Mouse (Mus musculus): Measurements from ENCODE around the gene Phf23. TPM values are rescaled to one million over a fixed set of nuclear protein-coding genes. Genes with fewer than 3 reads are reported as not detected.

The Phf23 gene
- polyA plus RNA-seq, 1 experiment from 2014 or later, result 96.5 TPM

MicroRNA genes within 50 kb of the gene (microRNA counts, 519-probe panel; counts per million panel counts)
- microRNA mmu-miR-324-3p, result not detected
- 4,470 counts per million, percentile 32 among the panel's probes with 10 or more counts for microRNA mmu-miR-324-5p

Small RNA genes within 50 kb of the gene (microRNA-seq; reads per million reads assigned to microRNA genes)
- not detected for gene Gm44349
- gene Mir324, result 4,823 reads per million, percentile 90 among the genes with 10 or more reads in this experiment

Other genes with a start within 250 kb of the Phf23 start
- 32.0 and 37.1 TPM in 2 replicates for gene Polr2a, start 237.1 kb upstream of the Phf23 start, polyA plus RNA-seq (2016; fragmentation: Nextera tagmentation; extraction: Ambion mirVana)
- 0.18 and 0.27 TPM in 2 replicates for gene Slc35g3, start 233.8 kb upstream of the Phf23 start, polyA plus RNA-seq (2016; fragmentation: Nextera tagmentation; extraction: Ambion mirVana)
- 2.0 TPM in 2 replicates for gene Zbtb4, start 229.9 kb upstream of the Phf23 start, polyA plus RNA-seq (2016; fragmentation: Nextera tagmentation; extraction: Ambion mirVana)
- 1.3 and 1.7 TPM in 2 replicates for gene Chrnb1, start 199.8 kb upstream of the Phf23 start, polyA plus RNA-seq (2016; fragmentation: Nextera tagmentation; extraction: Ambion mirVana)
- 2.7 and 2.9 TPM in 2 replicates for gene Fgf11, start 193.9 kb upstream of the Phf23 start, polyA plus RNA-seq (2016; fragmentation: Nextera tagmentation; extraction: Ambion mirVana)
- 0.42 and 1.2 TPM in 2 replicates for gene Tmem102, start 190.2 kb upstream of the Phf23 start, polyA plus RNA-seq (2016; fragmentation: Nextera tagmentation; extraction: Ambion mirVana)
- not detected in 2 replicates for gene Gm39566, start 180.5 kb upstream of the Phf23 start, polyA plus RNA-seq (2016; fragmentation: Nextera tagmentation; extraction: Ambion mirVana)
- gene Spem2, start 177.3 kb upstream of the Phf23 start, polyA plus RNA-seq (2016; fragmentation: Nextera tagmentation; extraction: Ambion mirVana), result not detected in 2 replicates
- gene Spem1, start 173.6 kb upstream of the Phf23 start, polyA plus RNA-seq (2016; fragmentation: Nextera tagmentation; extraction: Ambion mirVana), result 0.46 TPM in 1 of 2 replicates, not detected in the other
- gene Nlgn2, start 158.0 kb upstream of the Phf23 start, polyA plus RNA-seq (2016; fragmentation: Nextera tagmentation; extraction: Ambion mirVana), result 14.2 and 14.6 TPM in 2 replicates
- 284 and 302 TPM in 2 replicates for gene Tmem256, start 157.3 kb upstream of the Phf23 start, polyA plus RNA-seq (2016; fragmentation: Nextera tagmentation; extraction: Ambion mirVana)
- 62.9 and 70.1 TPM in 2 replicates for gene Plscr3, start 149.4 kb upstream of the Phf23 start, polyA plus RNA-seq (2016; fragmentation: Nextera tagmentation; extraction: Ambion mirVana)
- gene Tnk1, start 137.0 kb upstream of the Phf23 start, polyA plus RNA-seq (2016; fragmentation: Nextera tagmentation; extraction: Ambion mirVana), result 0.19 and 0.21 TPM in 2 replicates
- gene Tmem95, start 117.8 kb upstream of the Phf23 start, polyA plus RNA-seq (2016; fragmentation: Nextera tagmentation; extraction: Ambion mirVana), result not detected in 2 replicates
- 2.7 and 3.3 TPM in 2 replicates for gene Kctd11, start 114.4 kb upstream of the Phf23 start, polyA plus RNA-seq (2016; fragmentation: Nextera tagmentation; extraction: Ambion mirVana)
- 0.50 and 0.73 TPM in 2 replicates for gene Acap1, start 100.2 kb upstream of the Phf23 start, polyA plus RNA-seq (2016; fragmentation: Nextera tagmentation; extraction: Ambion mirVana)
- gene 2810408A11Rik, start 94.8 kb upstream of the Phf23 start, polyA plus RNA-seq (2016; fragmentation: Nextera tagmentation; extraction: Ambion mirVana), result 21.8 and 23.2 TPM in 2 replicates
- gene Neurl4, start 94.7 kb upstream of the Phf23 start, polyA plus RNA-seq (2016; fragmentation: Nextera tagmentation; extraction: Ambion mirVana), result 17.4 and 19.3 TPM in 2 replicates
- 93.1 and 97.6 TPM in 2 replicates for gene Gps2, start 81.9 kb upstream of the Phf23 start, polyA plus RNA-seq (2016; fragmentation: Nextera tagmentation; extraction: Ambion mirVana)
- 1,395 and 1,465 TPM in 2 replicates for gene Eif5a, start 73.8 kb upstream of the Phf23 start, polyA plus RNA-seq (2016; fragmentation: Nextera tagmentation; extraction: Ambion mirVana)
- gene Ybx2, start 60.0 kb upstream of the Phf23 start, polyA plus RNA-seq (2016; fragmentation: Nextera tagmentation; extraction: Ambion mirVana), result 5.0 and 5.6 TPM in 2 replicates
- gene Slc2a4, start 47.6 kb upstream of the Phf23 start, polyA plus RNA-seq (2016; fragmentation: Nextera tagmentation; extraction: Ambion mirVana), result 8.9 and 9.9 TPM in 2 replicates
- gene Cldn7, start 31.0 kb upstream of the Phf23 start, polyA plus RNA-seq (2016; fragmentation: Nextera tagmentation; extraction: Ambion mirVana), result 2.9 and 3.7 TPM in 2 replicates
- 21.4 and 27.5 TPM in 2 replicates for gene Ctdnep1, start 14.6 kb upstream of the Phf23 start, polyA plus RNA-seq (2016; fragmentation: Nextera tagmentation; extraction: Ambion mirVana)
- gene Elp5, start 13.3 kb upstream of the Phf23 start, polyA plus RNA-seq (2016; fragmentation: Nextera tagmentation; extraction: Ambion mirVana), result 127 and 131 TPM in 2 replicates
- 552 and 567 TPM in 2 replicates for gene Gabarap, start 4.6 kb upstream of the Phf23 start, polyA plus RNA-seq (2016; fragmentation: Nextera tagmentation; extraction: Ambion mirVana)
- 45.3 and 49.2 TPM in 2 replicates for gene Dvl2, start 4.8 kb downstream of the Phf23 start, polyA plus RNA-seq (2016; fragmentation: Nextera tagmentation; extraction: Ambion mirVana)
- 50.7 and 57.9 TPM in 2 replicates for gene Acadvl, start 19.6 kb downstream of the Phf23 start, polyA plus RNA-seq (2016; fragmentation: Nextera tagmentation; extraction: Ambion mirVana)
- 23.9 and 30.2 TPM in 2 replicates for gene Dlg4, start 21.2 kb downstream of the Phf23 start, polyA plus RNA-seq (2016; fragmentation: Nextera tagmentation; extraction: Ambion mirVana)
- gene Asgr1, start 58.3 kb downstream of the Phf23 start, polyA plus RNA-seq (2016; fragmentation: Nextera tagmentation; extraction: Ambion mirVana), result 0.33 and 0.89 TPM in 2 replicates
- not detected in 2 replicates for gene Asgr2, start 96.9 kb downstream of the Phf23 start, polyA plus RNA-seq (2016; fragmentation: Nextera tagmentation; extraction: Ambion mirVana)
- 0.47 and 1.0 TPM in 2 replicates for gene Mgl2, start 134.6 kb downstream of the Phf23 start, polyA plus RNA-seq (2016; fragmentation: Nextera tagmentation; extraction: Ambion mirVana)
- gene Clec10a, start 160.4 kb downstream of the Phf23 start, polyA plus RNA-seq (2016; fragmentation: Nextera tagmentation; extraction: Ambion mirVana), result 0.58 and 1.3 TPM in 2 replicates
- gene Slc16a11, start 217.0 kb downstream of the Phf23 start, polyA plus RNA-seq (2016; fragmentation: Nextera tagmentation; extraction: Ambion mirVana), result 1.9 and 2.8 TPM in 2 replicates
- 19.0 and 19.5 TPM in 2 replicates for gene Slc16a13, start 225.3 kb downstream of the Phf23 start, polyA plus RNA-seq (2016; fragmentation: Nextera tagmentation; extraction: Ambion mirVana)
- 5.2 and 5.4 TPM in 2 replicates for gene Bcl6b, start 234.0 kb downstream of the Phf23 start, polyA plus RNA-seq (2016; fragmentation: Nextera tagmentation; extraction: Ambion mirVana)
- gene 0610010K14Rik, start 242.1 kb downstream of the Phf23 start, polyA plus RNA-seq (2016; fragmentation: Nextera tagmentation; extraction: Ambion mirVana), result 210 and 213 TPM in 2 replicates
- 10.5 and 12.4 TPM in 2 replicates for gene Gm21988, start 244.1 kb downstream of the Phf23 start, polyA plus RNA-seq (2016; fragmentation: Nextera tagmentation; extraction: Ambion mirVana)
- gene Rnasek, start 244.1 kb downstream of the Phf23 start, polyA plus RNA-seq (2016; fragmentation: Nextera tagmentation; extraction: Ambion mirVana), result 172 and 188 TPM in 2 replicates

Measured in midbrain, embryonic 12.5 days (tissue).